Mouse (Mus musculus): ENCODE data around the gene Mtch2. TPM values are rescaled to one million over a fixed set of nuclear protein-coding genes. Genes with fewer than 3 reads are reported as not detected.

The Mtch2 gene
- total and polyA plus RNA-seq, 2 experiments, result 103 to 186 TPM

DNA sequence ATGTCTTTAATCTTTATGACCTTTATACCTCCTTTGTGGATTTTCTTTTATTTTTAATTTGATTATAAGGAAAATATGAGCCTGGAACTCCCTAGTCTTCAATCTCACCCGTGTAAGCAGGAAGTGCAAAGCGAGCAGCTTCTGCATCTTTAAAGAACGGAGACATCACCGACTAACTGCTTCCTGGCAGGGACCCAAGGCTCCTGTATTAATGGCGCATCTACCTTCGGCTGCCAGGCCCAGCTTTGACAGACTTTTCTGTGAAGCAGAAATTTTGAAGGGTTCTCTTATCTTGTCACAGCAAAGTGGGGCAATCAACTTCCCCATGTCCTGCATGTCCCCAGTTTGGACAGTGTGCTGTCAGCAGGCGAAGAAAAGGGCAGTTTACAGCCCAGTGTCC is 18.2 kb upstream of the Mtch2 start:
- DNase-seq (ENCODE audit: extremely low read depth, low read depth, low spot score), result no peak
- H3K36me3 ChIP-seq (ENCODE audit: control insufficient read depth, insufficient read depth, low read length), result no peaks in the 10 kb centered on the region
- WGBS, result 70% methylated on average over 7 of the region's 7 CpGs
- no peak overlapping the region for H3K4me3 ChIP-seq (ENCODE audit: insufficient read depth, low read depth, low read length)
- H3K27ac ChIP-seq (replicated peaks; ENCODE audit: insufficient read depth, low read depth, low read length), result no peak overlapping the region
- H3K9ac ChIP-seq (ENCODE audit: low read depth, low read length), result no peak overlapping the region
- no peaks in the 10 kb centered on the region for H3K27me3 ChIP-seq (ENCODE audit: control insufficient read depth, insufficient read depth, low read length)
- TF ChIP-seq POLR2A (IDR thresholded peaks at IDR 0.05; ENCODE audit: extremely low read depth, insufficient read depth, low read length) (no peak), CTCF (IDR thresholded peaks at IDR 0.05; ENCODE audit: low read depth, low read length) (no peak)
- H3K79me2 ChIP-seq (ENCODE audit: control insufficient read depth, insufficient read depth, low read length), result no peaks in the 10 kb centered on the region
- H3K4me1 ChIP-seq (ENCODE audit: control insufficient read depth, insufficient read depth, low read length), result no peaks in the 10 kb centered on the region

DNA sequence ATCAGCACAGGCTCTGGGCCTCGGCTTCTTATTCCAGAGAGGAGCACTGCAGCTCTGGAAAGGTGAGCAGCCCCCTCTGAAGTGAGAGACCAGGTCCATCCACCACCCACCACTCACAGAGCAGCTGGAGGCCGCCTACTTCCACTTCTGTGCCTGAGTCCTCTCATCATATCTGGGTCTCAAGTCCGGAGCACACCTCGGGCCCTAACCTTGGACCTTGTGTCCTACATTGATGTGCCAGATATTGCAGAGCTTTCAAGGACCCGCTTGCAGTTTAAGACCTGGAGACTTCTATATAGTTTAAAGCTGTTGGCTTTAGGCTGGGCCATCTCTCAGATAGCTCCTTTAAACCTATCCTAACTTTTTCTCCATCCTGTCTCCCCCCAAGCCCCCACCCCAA is 13.5 kb upstream of the Mtch2 start:
- DNase-seq (ENCODE audit: extremely low read depth, low read depth, low spot score), result no peak
- Histone ChIP-seq H3K79me2 (ENCODE audit: control insufficient read depth, insufficient read depth, low read length) (no peaks in the 10 kb centered on the region), H3K4me1 (ENCODE audit: control insufficient read depth, insufficient read depth, low read length) (no peaks in the 10 kb centered on the region), H3K27ac (replicated peaks; ENCODE audit: insufficient read depth, low read depth, low read length) (no peak overlapping the region), H3K4me3 (ENCODE audit: insufficient read depth, low read depth, low read length) (no peak overlapping the region), H3K27me3 (ENCODE audit: control insufficient read depth, insufficient read depth, low read length) (no peaks in the 10 kb centered on the region), H3K36me3 (ENCODE audit: control insufficient read depth, insufficient read depth, low read length) (no peaks in the 10 kb centered on the region), H3K9ac (ENCODE audit: low read depth, low read length) (no peak overlapping the region)
- WGBS, result 52% methylated on average over 5 of the region's 5 CpGs
- TF ChIP-seq CTCF (IDR thresholded peaks at IDR 0.05; ENCODE audit: low read depth, low read length) (no peak), POLR2A (IDR thresholded peaks at IDR 0.05; ENCODE audit: extremely low read depth, insufficient read depth, low read length) (no peak)

DNA sequence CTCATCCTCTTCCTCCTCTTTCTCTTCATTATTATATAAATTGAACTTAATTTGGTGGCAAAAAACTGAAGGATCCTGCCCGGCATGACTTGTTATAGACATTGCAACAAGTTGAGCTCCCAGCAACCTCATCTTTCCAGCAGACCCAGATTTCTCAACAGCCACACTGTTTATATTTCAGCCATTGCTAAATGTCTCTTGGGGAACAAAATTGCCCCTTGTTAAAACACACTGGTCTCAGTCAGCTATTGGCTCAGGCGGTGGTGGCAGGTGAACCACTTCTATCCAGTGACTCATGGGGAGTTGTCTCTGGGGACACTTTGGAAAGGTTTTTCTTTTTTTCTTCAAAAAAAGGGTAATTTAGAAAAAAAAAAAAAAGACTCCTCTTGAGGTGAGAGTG is 8.3 kb upstream of the Mtch2 start:
- WGBS, result 54% methylated on average over 2 of the region's 2 CpGs
- no peak overlapping the region for H3K27ac ChIP-seq (replicated peaks; ENCODE audit: insufficient read depth, low read depth, low read length)
- no peak for DNase-seq (ENCODE audit: extremely low read depth, low read depth, low spot score)
- H3K9ac ChIP-seq (ENCODE audit: low read depth, low read length), result no peak overlapping the region
- no peaks in the 10 kb centered on the region for H3K4me1 ChIP-seq (ENCODE audit: control insufficient read depth, insufficient read depth, low read length)
- no peaks in the 10 kb centered on the region for H3K36me3 ChIP-seq (ENCODE audit: control insufficient read depth, insufficient read depth, low read length)
- no peaks in the 10 kb centered on the region for H3K27me3 ChIP-seq (ENCODE audit: control insufficient read depth, insufficient read depth, low read length)
- no peak overlapping the region for H3K4me3 ChIP-seq (ENCODE audit: insufficient read depth, low read depth, low read length)
- H3K79me2 ChIP-seq (ENCODE audit: control insufficient read depth, insufficient read depth, low read length), result no peaks in the 10 kb centered on the region
- no peak for TF ChIP-seq POLR2A (IDR thresholded peaks at IDR 0.05; ENCODE audit: extremely low read depth, insufficient read depth, low read length)
- no peak for TF ChIP-seq CTCF (IDR thresholded peaks at IDR 0.05; ENCODE audit: low read depth, low read length)

DNA sequence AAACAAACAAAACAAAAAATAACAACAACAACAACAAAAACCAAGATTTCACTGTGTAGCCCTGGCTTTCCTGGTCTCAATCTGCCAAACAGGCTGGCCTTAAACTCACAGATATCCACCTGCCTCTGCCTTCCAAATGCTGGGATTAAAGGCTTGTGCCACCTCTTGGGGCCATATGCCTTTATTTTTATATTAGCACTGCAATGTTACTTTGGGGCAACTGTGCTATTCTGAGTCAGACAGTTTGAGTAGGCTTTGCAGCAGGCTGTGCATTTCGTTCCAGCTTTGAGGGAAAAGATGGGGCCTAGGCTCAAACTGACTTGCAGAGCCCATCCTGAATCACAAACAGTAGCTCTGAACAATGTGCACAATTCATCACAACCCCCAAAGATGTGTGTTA is 3.3 kb upstream of the Mtch2 start:
- H3K9ac ChIP-seq (ENCODE audit: low read depth, low read length), result no peak overlapping the region
- H3K4me3 ChIP-seq (ENCODE audit: insufficient read depth, low read depth, low read length), result no peak overlapping the region
- TF ChIP-seq CTCF (IDR thresholded peaks at IDR 0.05; ENCODE audit: low read depth, low read length) (no peak), POLR2A (IDR thresholded peaks at IDR 0.05; ENCODE audit: extremely low read depth, insufficient read depth, low read length) (no peak)
- no peak for DNase-seq (ENCODE audit: extremely low read depth, low read depth, low spot score)
- H3K79me2 ChIP-seq (ENCODE audit: control insufficient read depth, insufficient read depth, low read length), result peaks cover 3% of the 10 kb centered on the region; the same call in 1 of the 2 replicates
- no peaks in the 10 kb centered on the region for H3K27me3 ChIP-seq (ENCODE audit: control insufficient read depth, insufficient read depth, low read length)
- no peak overlapping the region for H3K27ac ChIP-seq (replicated peaks; ENCODE audit: insufficient read depth, low read depth, low read length)
- H3K36me3 ChIP-seq (ENCODE audit: control insufficient read depth, insufficient read depth, low read length), result no peaks in the 10 kb centered on the region
- 88% methylated on average over 1 of the region's 1 CpGs for WGBS
- H3K4me1 ChIP-seq (ENCODE audit: control insufficient read depth, insufficient read depth, low read length), result peaks cover 10% of the 10 kb centered on the region

DNA sequence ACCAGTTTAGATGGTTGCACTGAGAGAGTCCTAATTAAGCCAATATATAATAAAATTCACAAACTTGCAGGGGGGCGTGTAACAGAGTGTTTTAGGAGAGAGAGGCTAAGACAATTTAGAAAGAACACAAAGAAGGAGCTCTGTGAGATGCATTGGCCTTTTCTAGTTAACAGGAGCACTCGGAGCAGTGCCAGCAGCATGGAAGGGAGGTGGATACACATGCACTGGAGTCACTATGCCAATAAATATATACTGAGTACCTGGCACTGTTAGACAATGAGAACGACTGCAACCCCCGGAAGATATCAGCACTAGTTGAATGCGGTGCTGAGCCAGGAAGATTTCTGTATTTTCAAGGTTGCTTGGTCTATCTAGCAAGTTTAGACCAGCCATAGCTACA is 2.7 kb upstream of the Mtch2 start:
- DNase-seq (ENCODE audit: extremely low read depth, low read depth, low spot score), result no peak
- Histone ChIP-seq H3K27ac (replicated peaks; ENCODE audit: insufficient read depth, low read depth, low read length) (no peak overlapping the region), H3K27me3 (ENCODE audit: control insufficient read depth, insufficient read depth, low read length) (no peaks in the 10 kb centered on the region), H3K36me3 (ENCODE audit: control insufficient read depth, insufficient read depth, low read length) (peaks cover 2% of the 10 kb centered on the region; the same call in 1 of the 2 replicates), H3K79me2 (ENCODE audit: control insufficient read depth, insufficient read depth, low read length) (peaks cover 3% of the 10 kb centered on the region; the same call in 1 of the 2 replicates), H3K4me1 (ENCODE audit: control insufficient read depth, insufficient read depth, low read length) (peaks cover 11% of the 10 kb centered on the region), H3K4me3 (ENCODE audit: insufficient read depth, low read depth, low read length) (no peak overlapping the region), H3K9ac (ENCODE audit: low read depth, low read length) (no peak overlapping the region)
- TF ChIP-seq CTCF (IDR thresholded peaks at IDR 0.05; ENCODE audit: low read depth, low read length) (no peak), POLR2A (IDR thresholded peaks at IDR 0.05; ENCODE audit: extremely low read depth, insufficient read depth, low read length) (no peak)
- WGBS, result 90% methylated on average over 5 of the region's 5 CpGs

DNA sequence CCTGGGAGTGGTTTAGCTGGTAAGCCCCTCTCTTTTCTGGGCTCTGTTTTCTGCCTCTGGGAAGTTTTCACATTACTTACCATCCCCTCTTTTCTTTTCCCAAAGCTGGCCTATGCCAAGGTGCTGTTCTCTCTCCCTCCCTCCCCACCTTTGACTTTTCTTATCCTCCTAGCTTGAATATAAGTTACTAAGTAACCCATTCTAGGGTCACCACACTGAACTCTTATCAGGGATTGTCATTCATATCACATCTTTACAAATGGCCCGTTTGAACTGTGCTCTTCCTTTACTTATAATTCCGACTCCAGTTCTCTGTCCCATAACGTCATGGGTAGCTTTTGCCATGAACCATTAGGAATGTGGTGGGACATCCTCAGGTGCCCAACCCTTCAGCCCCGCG is 1.7 kb upstream of the Mtch2 start:
- WGBS, result 36% methylated on average over 5 of the region's 5 CpGs
- no peak for TF ChIP-seq CTCF (IDR thresholded peaks at IDR 0.05; ENCODE audit: low read depth, low read length)
- no peak for TF ChIP-seq POLR2A (IDR thresholded peaks at IDR 0.05; ENCODE audit: extremely low read depth, insufficient read depth, low read length)
- H3K27ac ChIP-seq (replicated peaks; ENCODE audit: insufficient read depth, low read depth, low read length), result no peak overlapping the region

More for the DNA sequence above, 1.7 kb upstream of the Mtch2 start:
- H3K79me2 ChIP-seq (ENCODE audit: control insufficient read depth, insufficient read depth, low read length), result peaks cover 3% of the 10 kb centered on the region; the same call in 1 of the 2 replicates
- H3K4me3 ChIP-seq (ENCODE audit: insufficient read depth, low read depth, low read length), result no peak overlapping the region
- DNase-seq (ENCODE audit: extremely low read depth, low read depth, low spot score), result peak; percentile 72
- no peak overlapping the region for H3K9ac ChIP-seq (ENCODE audit: low read depth, low read length)
- H3K36me3 ChIP-seq (ENCODE audit: control insufficient read depth, insufficient read depth, low read length), result peaks cover 9% of the 10 kb centered on the region; the same call in 1 of the 2 replicates
- no peaks in the 10 kb centered on the region for H3K27me3 ChIP-seq (ENCODE audit: control insufficient read depth, insufficient read depth, low read length)
- H3K4me1 ChIP-seq (ENCODE audit: control insufficient read depth, insufficient read depth, low read length), result peaks cover 11% of the 10 kb centered on the region
